ENCODE assay signal across 11 mouse cellular contexts in genomic region chr17:13572204-13572833, GRCm38 (mm10).
A peak's percentile ranks its signal among the peaks of the same experiment; 100 is the strongest.
DNase-seq lines count a peak whose midpoint lies in the region; ATAC-seq lines count a peak whose summit lies in the region.
"Had no signal": no experiment of that assay in that cellular context is flagged by ENCODE, and none has a peak within 500 bp of the region (broad histone marks: within the 10 kb centered on the region; RNA-seq: fewer than 3 reads in every experiment).

No protein-coding gene starts in this region.

- peak; percentile 88 for ATAC-seq in liver, embryonic 11.5 days (replicated peaks; ENCODE audit: low FRiP score)
- peak; percentile 10 to 29; a peak in 1 of 4 replicates for ATAC-seq in hematopoietic stem cell, adult 5-6 weeks (replicated peaks in 1 of 2; ENCODE audit: insufficient read depth in 1 of 2, low FRiP score in 2 of 2, low TSS enrichment in 1 of 2, low read depth in 1 of 2, poor library complexity in 2 of 2, severe bottlenecking in 2 of 2)
- peak; percentile 95 for ATAC-seq in megakaryocyte-erythroid progenitor cell, adult 5-6 weeks (replicated peaks; ENCODE audit: low FRiP score, low TSS enrichment, poor library complexity, severe bottlenecking)
- ATAC-seq in kidney, embryonic 15.5 days (replicated peaks; ENCODE audit: low FRiP score), result no peak

- 0 out of 2 replicates have a peak, but pooled peaks cover 2% of the 10 kb centered on the region for H3K4me1 ChIP-seq in liver, embryonic 11.5 days (replicated peaks; ENCODE audit: control insufficient read depth, insufficient read depth, low read length)
- H3K4me1 ChIP-seq in kidney, embryonic 15.5 days, result no peaks in the 10 kb centered on the region

- no peaks in the 10 kb centered on the region for H3K36me3 ChIP-seq in liver, embryonic 11.5 days (ENCODE audit: control insufficient read depth, insufficient read depth, low read length)
- no peaks in the 10 kb centered on the region for H3K36me3 ChIP-seq in kidney, embryonic 15.5 days
- H3K36me3 ChIP-seq: heart, embryonic 15.5 days had no signal

- no peak overlapping the region for H3K4me2 ChIP-seq in liver, embryonic 11.5 days
- no peak overlapping the region for H3K4me2 ChIP-seq in kidney, embryonic 15.5 days
- H3K4me2 ChIP-seq: heart, embryonic 15.5 days had no signal

- no peaks in the 10 kb centered on the region for H3K9me3 ChIP-seq in liver, embryonic 11.5 days (ENCODE audit: control insufficient read depth, low read length)
- no peaks in the 10 kb centered on the region for H3K9me3 ChIP-seq in kidney, embryonic 15.5 days (replicated peaks)
- H3K9me3 ChIP-seq: heart, embryonic 15.5 days had no signal

- WGBS in liver, embryonic 11.5 days, result 41% methylated on average over 8 of the region's 8 CpGs
- WGBS in kidney, embryonic 15.5 days, result 71% methylated on average over 8 of the region's 8 CpGs

- no peak overlapping the region for H3K9ac ChIP-seq in liver, embryonic 11.5 days (ENCODE audit: low read depth, low read length)
- H3K9ac ChIP-seq in kidney, embryonic 15.5 days, result no peak overlapping the region
- H3K9ac ChIP-seq: heart, embryonic 15.5 days had no signal

- no peak overlapping the region for H3K4me3 ChIP-seq in liver, embryonic 11.5 days (ENCODE audit: low read depth, low read length)
- H3K4me3 ChIP-seq in kidney, embryonic 15.5 days (replicated peaks), result no peak overlapping the region
- H3K4me3 ChIP-seq: heart, embryonic 15.5 days had no signal

- no peaks in the 10 kb centered on the region for H3K27me3 ChIP-seq in liver, embryonic 11.5 days (replicated peaks; ENCODE audit: control insufficient read depth, insufficient read depth, low read length)
- no peaks in the 10 kb centered on the region for H3K27me3 ChIP-seq in kidney, embryonic 15.5 days
- H3K27me3 ChIP-seq: heart, embryonic 15.5 days had no signal

- H3K27ac ChIP-seq in liver, embryonic 11.5 days (ENCODE audit: low read depth, low read length), result no peak overlapping the region; the same call in 1 of the 2 replicates
- H3K27ac ChIP-seq in kidney, embryonic 15.5 days, result no peak overlapping the region
- H3K27ac ChIP-seq: heart, embryonic 15.5 days had no signal

- no peak for DNase-seq in liver, embryonic 11.5 days (ENCODE audit: low spot score)
- DNase-seq in liver, result no peak
- no peak for DNase-seq in embryo, embryonic 10 days (ENCODE audit: low spot score)
- no peak for DNase-seq in right cerebral cortex, postnatal 10 days (ENCODE audit: low spot score in 2 of 2)
- DNase-seq: cerebellum, postnatal 10 days; kidney, adult 8-10 months; right cerebral cortex, postnatal 25 days had no signal
